Mouse (Mus musculus) lung, postnatal 0 days (tissue): ENCODE data around the gene Adamts17.

Experiments used
- CTCF ChIP-seq: IDR thresholded peaks from 2 replicates; pipeline ENCODE4 v1.5.1; 2016; ENCODE audit warnings: antibody characterized with exemption, mild to moderate bottlenecking
- EP300 ChIP-seq: IDR thresholded peaks from 2 replicates; pipeline ENCODE4 v1.6.1; 2016; ENCODE audit warnings: antibody characterized with exemption, mild to moderate bottlenecking, control low read depth

DNA sequence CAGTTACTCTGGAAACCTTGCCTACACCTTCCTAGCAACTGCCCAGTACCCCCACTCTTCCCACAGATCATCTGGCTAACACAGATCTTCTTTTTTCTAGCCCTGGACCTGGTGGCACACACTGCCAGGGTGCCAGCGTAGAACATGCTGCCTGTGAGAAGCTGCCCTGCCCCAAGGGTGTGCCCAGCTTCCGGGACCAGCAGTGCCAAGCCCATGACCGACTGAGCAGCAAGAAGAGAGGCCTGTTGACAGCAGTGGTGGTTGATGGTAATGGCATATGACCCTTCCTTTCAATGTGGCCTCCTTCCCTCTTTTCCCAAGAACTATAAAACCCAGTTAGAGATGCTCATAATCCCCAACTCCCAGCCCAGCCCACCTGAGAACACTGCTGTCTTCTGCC lies 202.2 kb downstream of the Adamts17 start:
- TF ChIP-seq CTCF (no peak), EP300 (no peak)
